Mouse (Mus musculus) liver, embryonic 11.5 days (tissue): Measurements from ENCODE around the gene Ubxn2a. TPM values are rescaled to one million over a fixed set of nuclear protein-coding genes. Genes with fewer than 3 reads are reported as not detected.

Experiments
- ATAC-seq: fragments of 200-750 bp; cut with Nextera tagmentation; replicated peaks from 2 replicates; pipeline ENCODE4 v1.8.0; 2017; ENCODE audit warnings: moderate number of reproducible peaks, mild to moderate bottlenecking, moderate TSS enrichment, moderate library complexity; ENCODE audit not compliant: low FRiP score
- DNase-seq: peaks from one replicate; pipeline ENCODE4 v3.0.0-alpha.2; 2017; ENCODE audit warnings: low spot score
- H3K27ac ChIP-seq: fragments of 300-500 bp; sonication (generic); 2 replicates; pipeline ENCODE4 v1.5.1; 2014; ENCODE audit warnings: mild to moderate bottlenecking, low read depth, low read length, control low read depth
- H3K27me3 ChIP-seq: fragments of 300-500 bp; sonication (generic); replicated peaks from 2 replicates; pipeline ENCODE4 v1.6.1; 2014; ENCODE audit warnings: low read length, mixed read lengths; ENCODE audit not compliant: control insufficient read depth, insufficient read depth
- H3K36me3 ChIP-seq: fragments of 300-500 bp; sonication (generic); 2 replicates; pipeline ENCODE4 v1.6.1; 2014; ENCODE audit warnings: mild to moderate bottlenecking, low read length, moderate library complexity, mixed read lengths; ENCODE audit not compliant: control insufficient read depth, insufficient read depth
- H3K4me1 ChIP-seq: fragments of 300-500 bp; sonication (generic); replicated peaks from 2 replicates; pipeline ENCODE4 v1.6.1; 2014; ENCODE audit warnings: low read length, mixed read lengths; ENCODE audit not compliant: control insufficient read depth, insufficient read depth
- H3K4me2 ChIP-seq: fragments of 300-500 bp; sonication (generic); 2 replicates; pipeline ENCODE4 v1.6.1; 2014; ENCODE audit warnings: mild to moderate bottlenecking, control low read depth, moderate library complexity
- H3K4me3 ChIP-seq: fragments of 300-500 bp; sonication (generic); 2 replicates; pipeline ENCODE4 v1.5.1; 2014; ENCODE audit warnings: low read depth, low read length, control low read depth
- H3K9ac ChIP-seq: fragments of 300-500 bp; sonication (generic); 2 replicates; pipeline ENCODE4 v1.6.1; 2014; ENCODE audit warnings: low read depth, low read length, control low read depth
- H3K9me3 ChIP-seq: fragments of 300-500 bp; sonication (generic); 2 replicates; pipeline ENCODE4 v1.6.1; 2016; ENCODE audit warnings: low read length, inconsistent platforms, mixed read lengths; ENCODE audit not compliant: control insufficient read depth
- WGBS: fragments of 180-500 bp; shearing (Covaris S2); extraction: QIAGEN DNeasy Blood & Tissue Kit; methylation state at CpG from one replicate; pipeline ENCODE4 v1.1.7; 2014; 5-methylcytosine and 5-hydroxymethylcytosine counted together
- polyA plus RNA-seq: library from polyadenylated mRNA; unstranded; fragments of >200 nt; fragmentation: Nextera tagmentation; extraction: Ambion mirVana; gene quantifications from 2 replicates; pipeline ENCODE4 v1.2.1, GENCODE M21; 2014

The Ubxn2a gene
- polyA plus RNA-seq, 1 experiment from 2014 or later: 50.9 TPM

DNA sequence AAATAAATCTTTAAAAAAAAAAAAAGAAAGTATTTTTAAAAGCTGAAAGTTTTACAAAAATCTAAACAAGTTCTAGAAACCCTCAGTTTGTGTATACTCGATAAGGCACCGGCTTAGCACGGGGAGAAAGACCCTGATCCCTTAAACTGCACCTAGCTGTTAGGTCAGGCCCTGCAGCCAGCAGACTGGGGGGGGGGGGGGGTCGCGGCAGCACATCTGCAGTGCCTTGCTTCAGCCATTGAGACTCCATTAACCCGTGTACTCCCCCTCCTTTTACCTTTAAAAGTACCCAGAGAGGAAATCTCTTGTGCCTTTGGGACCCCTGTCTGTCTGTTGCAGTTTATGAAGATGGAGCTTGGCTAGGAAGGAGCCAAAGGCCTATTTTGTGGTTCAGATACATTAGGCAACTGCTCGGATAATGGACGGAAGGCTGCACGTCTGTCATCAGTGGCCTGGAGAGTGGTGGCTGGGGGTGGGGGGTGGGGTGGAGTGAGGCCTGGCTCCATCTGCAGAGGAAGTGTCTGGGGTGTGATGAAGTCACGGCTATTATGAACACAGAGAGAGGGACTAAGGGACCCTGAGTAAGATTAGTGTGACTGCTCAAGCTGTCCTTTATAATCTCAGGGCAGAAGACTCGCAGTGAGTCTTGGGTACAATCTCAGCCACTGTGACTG is 48.1 kb downstream of the Ubxn2a start:
- H3K27ac ChIP-seq: no peak overlapping the region
- no peak overlapping the region for H3K9ac ChIP-seq
- ATAC-seq: peak; percentile 53
- H3K4me2 ChIP-seq: no peak overlapping the region
- WGBS: 38% methylated on average over 11 of the region's 11 CpGs
- no peaks in the 10 kb centered on the region for H3K27me3 ChIP-seq
- H3K36me3 ChIP-seq: peaks cover 22% of the 10 kb centered on the region
- H3K4me1 ChIP-seq: peaks cover 5% of the 10 kb centered on the region
- H3K4me3 ChIP-seq: no peak overlapping the region
- no peaks in the 10 kb centered on the region for H3K9me3 ChIP-seq
- DNase-seq: no peak

DNA sequence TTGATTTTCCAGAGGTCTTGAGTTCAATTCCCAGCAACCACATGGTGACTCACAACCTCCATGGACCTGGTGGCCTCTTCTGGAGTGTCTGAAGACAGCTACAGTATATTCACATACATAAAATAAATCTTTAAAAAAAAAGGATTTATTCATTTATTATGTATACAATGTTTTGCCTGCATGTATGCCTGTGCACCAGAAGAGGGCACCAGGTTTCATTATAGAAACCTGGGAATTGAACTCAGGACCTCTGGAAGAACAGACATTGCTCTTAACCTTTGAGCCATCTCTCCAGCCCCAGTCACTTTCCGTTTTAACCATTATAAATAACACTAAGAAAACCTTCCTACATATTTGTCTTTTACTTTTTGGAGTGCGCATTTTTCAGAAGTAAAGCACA is 50.7 kb downstream of the Ubxn2a start:
- Histone ChIP-seq H3K9ac (no peak overlapping the region), H3K27ac (no peak overlapping the region), H3K4me2 (no peak overlapping the region), H3K4me3 (no peak overlapping the region), H3K9me3 (no peaks in the 10 kb centered on the region), H3K4me1 (peaks cover 5% of the 10 kb centered on the region; the same call in 1 of the 2 replicates), H3K36me3 (peaks cover 23% of the 10 kb centered on the region), H3K27me3 (no peaks in the 10 kb centered on the region)
- WGBS: 86% methylated on average over 2 of the region's 2 CpGs
- DNase-seq (no peak), ATAC-seq (no peak)

DNA sequence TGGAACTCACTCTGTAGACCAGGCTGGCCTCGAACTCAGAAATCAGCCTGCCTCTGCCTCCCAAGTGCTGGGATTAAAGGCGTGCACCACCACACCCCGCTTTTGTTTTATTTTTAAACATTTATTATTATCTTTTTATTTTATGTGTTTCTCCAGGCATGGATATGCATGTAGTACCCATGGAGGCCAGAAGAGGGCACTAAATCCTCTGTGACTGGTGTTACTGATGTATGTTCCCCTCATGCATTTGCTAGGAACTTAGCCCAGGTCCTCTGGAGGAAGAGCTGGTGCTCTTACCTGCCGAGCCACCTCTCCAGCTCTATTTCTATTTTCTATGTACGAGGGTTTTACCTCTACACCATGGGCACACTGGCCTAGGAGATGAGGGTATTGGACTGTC is 51.3 kb downstream of the Ubxn2a start:
- H3K9me3 ChIP-seq: no peaks in the 10 kb centered on the region
- ATAC-seq: no peak
- peaks cover 19% of the 10 kb centered on the region for H3K36me3 ChIP-seq
- no peak overlapping the region for H3K4me2 ChIP-seq
- no peak overlapping the region for H3K4me3 ChIP-seq
- H3K9ac ChIP-seq: no peak overlapping the region
- 93% methylated on average over 5 of the region's 5 CpGs for WGBS
- peaks cover 5% of the 10 kb centered on the region; the same call in 1 of the 2 replicates for H3K4me1 ChIP-seq
- H3K27me3 ChIP-seq: no peaks in the 10 kb centered on the region
- no peak overlapping the region for H3K27ac ChIP-seq
- DNase-seq: no peak

DNA sequence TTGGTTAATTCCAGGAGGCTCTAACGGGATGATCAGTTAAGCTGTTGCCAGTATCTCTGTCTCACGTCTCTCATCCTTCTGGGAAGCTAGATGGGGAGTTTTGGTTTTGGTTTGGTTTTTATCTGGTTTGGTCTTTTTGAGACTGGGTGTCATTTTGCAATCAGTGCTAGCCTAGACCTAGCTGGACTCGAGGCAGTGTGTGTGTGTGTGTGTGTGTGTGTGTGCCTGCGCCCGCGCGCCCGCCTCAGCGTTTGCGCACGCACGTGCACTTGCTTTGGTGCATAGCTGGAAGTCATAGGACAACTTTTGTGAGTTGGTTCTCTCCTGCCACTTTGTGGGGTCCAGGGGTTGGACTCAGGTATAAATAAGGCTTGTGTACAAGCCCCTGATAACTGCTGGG is 63.8 kb downstream of the Ubxn2a start:
- Histone ChIP-seq H3K4me3 (peak overlapping the region; percentile 67), H3K27ac (0 out of 2 replicates have a peak overlapping the region, but pooled peaks have one; percentile 46), H3K27me3 (no peaks in the 10 kb centered on the region), H3K4me1 (peaks cover 19% of the 10 kb centered on the region), H3K36me3 (no peaks in the 10 kb centered on the region; the same call in 1 of the 2 replicates), H3K9ac (peak overlapping the region; percentile 57), H3K4me2 (peak overlapping the region; percentile 80), H3K9me3 (no peaks in the 10 kb centered on the region)
- WGBS: 1% methylated on average over 12 of the region's 12 CpGs
- peak; percentile 65 for ATAC-seq
- peak; percentile 74 for DNase-seq

DNA sequence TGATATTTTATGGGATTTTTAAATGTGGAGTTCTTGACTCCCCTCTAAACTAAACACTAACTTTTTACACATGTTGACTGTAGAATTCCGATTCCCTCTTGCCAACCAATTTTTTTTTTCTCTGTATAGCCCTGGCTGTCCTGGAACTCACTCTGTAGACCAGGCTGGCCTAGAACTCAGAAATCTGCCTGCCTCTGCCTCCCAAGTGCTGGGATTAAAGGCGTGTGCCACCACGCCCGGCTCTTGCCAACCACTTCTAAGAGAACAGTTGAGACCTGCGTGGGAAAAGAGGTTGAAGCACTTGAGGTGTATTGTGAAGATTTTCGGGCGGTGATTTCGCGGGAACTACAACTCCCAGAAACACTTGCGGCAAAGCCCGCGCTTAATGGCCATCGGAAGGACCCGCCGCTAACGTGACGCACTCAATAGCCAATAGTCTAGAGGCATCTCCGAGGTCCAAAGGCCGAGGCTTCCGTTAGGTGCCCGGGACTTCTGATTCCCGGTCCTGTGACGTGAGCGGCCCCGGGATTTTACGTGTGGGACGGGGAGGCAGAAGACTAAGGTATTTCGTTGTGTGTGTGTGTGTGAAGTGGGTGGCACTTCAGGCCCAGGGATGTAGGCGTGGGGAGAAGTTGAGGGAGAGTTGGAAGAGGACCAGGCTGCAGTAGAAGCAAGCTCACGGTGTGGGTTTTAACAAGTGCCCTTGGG is 64.5 kb downstream of the Ubxn2a start, which contains the start of gene Wdcp:
Wdcp (plus strand) TSS at position 414 of the 708 bp plus-strand sequence.
- peak; percentile 86 for DNase-seq
- H3K9me3 ChIP-seq: no peaks in the 10 kb centered on the region
- H3K36me3 ChIP-seq: no peaks in the 10 kb centered on the region; the same call in 1 of the 2 replicates
- peak; percentile 88 for ATAC-seq
- WGBS: under 1% methylated on average over 30 of the region's 30 CpGs
- peak within 1 kb of the TSS; percentile 67 for H3K4me3 ChIP-seq
- H3K4me2 ChIP-seq: peak within 1 kb of the TSS; percentile 99
- H3K4me1 ChIP-seq: peaks cover 19% of the 10 kb centered on the region
- H3K9ac ChIP-seq: peak within 1 kb of the TSS; percentile 57
- H3K27ac ChIP-seq: 0 out of 2 replicates have a peak within 1 kb of the TSS, but pooled peaks have one; percentile 46
- no peaks in the 10 kb centered on the region for H3K27me3 ChIP-seq

DNA sequence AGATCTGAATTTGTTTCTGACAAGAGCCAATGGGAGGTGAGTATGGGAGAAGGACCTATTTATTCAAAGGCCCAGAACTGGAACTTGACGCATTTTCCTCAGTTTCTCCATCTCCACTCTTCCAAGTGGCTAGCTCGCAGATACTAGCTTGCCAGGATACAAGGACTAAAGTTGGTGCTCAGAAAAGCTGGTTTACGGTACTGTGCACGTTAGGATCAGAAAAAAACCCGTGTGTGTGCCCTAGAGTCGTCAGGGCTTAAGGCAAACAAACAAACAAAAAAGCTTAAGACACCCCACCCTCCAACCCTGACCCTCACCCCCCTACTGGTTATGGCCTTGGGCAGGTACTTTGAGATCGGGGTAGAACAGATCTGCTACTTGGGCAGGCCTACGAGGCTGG is 65.0 kb downstream of the Ubxn2a start:
- Histone ChIP-seq H3K9ac (no peak overlapping the region), H3K27ac (no peak overlapping the region), H3K4me1 (peaks cover 19% of the 10 kb centered on the region), H3K4me2 (peak overlapping the region; percentile 99), H3K27me3 (no peaks in the 10 kb centered on the region), H3K9me3 (no peaks in the 10 kb centered on the region), H3K4me3 (no peak overlapping the region), H3K36me3 (no peaks in the 10 kb centered on the region; the same call in 1 of the 2 replicates)
- ATAC-seq: no peak
- DNase-seq: no peak
- 84% methylated on average over 8 of the region's 8 CpGs for WGBS

DNA sequence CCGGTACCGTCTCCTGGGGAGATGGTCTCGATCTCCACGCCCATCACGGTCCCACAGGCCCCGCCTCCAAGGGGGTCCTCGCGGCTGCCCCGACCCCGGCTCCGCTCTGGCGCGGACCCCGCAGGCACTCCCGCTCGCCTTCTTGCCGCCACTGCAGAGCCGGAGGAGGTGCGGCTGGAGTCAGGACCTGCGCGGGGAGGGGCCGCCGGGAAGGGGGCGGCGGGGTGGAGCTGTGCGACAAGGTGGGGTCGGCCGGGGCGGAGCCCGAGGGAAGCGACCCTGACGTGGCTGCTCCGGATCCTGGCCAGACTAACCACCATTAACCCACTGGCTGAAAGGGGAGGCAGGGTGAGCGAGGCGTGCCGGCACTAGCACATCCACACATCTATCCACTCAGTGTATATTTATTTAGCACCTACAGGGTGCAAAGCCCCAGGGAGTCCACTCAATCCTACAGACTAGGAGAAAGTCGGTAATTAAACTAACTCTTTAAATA is 66.1 kb downstream of the Ubxn2a start, which contains the start of gene Fkbp1b:
Fkbp1b (minus strand) TSS at position 200 of the 496 bp plus-strand sequence.
- ATAC-seq (peak; percentile 75), DNase-seq (peak; percentile 84)
- H3K36me3 ChIP-seq: no peaks in the 10 kb centered on the region; the same call in 1 of the 2 replicates
- H3K27me3 ChIP-seq: no peaks in the 10 kb centered on the region
- peak within 1 kb of the TSS; percentile 99 for H3K4me2 ChIP-seq
- no peak within 1 kb of the TSS for H3K27ac ChIP-seq
- H3K4me3 ChIP-seq: peak within 1 kb of the TSS; percentile 84
- H3K9ac ChIP-seq: peak within 1 kb of the TSS; percentile 72
- H3K9me3 ChIP-seq: no peaks in the 10 kb centered on the region
- WGBS: under 1% methylated on average over 36 of the region's 37 CpGs
- H3K4me1 ChIP-seq: peaks cover 19% of the 10 kb centered on the region

DNA sequence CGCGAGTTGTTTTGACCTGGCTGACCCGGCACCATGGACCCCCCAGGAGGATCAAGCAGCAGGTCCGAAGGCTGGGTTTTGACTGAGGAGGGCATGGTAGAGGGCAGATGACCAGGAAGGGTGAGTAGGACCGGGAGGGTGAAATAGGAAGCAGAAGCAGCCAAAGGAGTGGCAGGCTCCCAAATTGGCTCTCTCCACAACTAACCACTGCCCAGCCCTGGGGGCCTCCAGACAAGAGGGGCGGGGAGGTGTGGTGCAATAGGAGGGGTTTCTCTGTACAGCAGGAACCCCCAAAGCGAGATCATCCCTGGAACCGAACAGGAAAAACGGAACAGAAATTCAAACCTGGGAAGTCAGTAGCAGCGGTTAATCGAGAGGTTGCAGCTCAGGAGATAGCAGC is 66.8 kb downstream of the Ubxn2a start:
- H3K9me3 ChIP-seq: no peaks in the 10 kb centered on the region
- ATAC-seq (no peak), DNase-seq (no peak)
- H3K4me2 ChIP-seq: peak overlapping the region; percentile 99
- no peaks in the 10 kb centered on the region for H3K36me3 ChIP-seq
- WGBS: under 1% methylated on average over 11 of the region's 11 CpGs
- H3K4me1 ChIP-seq: peaks cover 19% of the 10 kb centered on the region
- H3K9ac ChIP-seq: peak overlapping the region; percentile 72
- no peaks in the 10 kb centered on the region for H3K27me3 ChIP-seq
- no peak overlapping the region for H3K27ac ChIP-seq
- H3K4me3 ChIP-seq: peak overlapping the region; percentile 84
